Mouse (Mus musculus) kidney, embryonic 14.5 days (tissue): ENCODE measurements around the gene Efcc1. TPM values are rescaled to one million over a fixed set of nuclear protein-coding genes. Genes with fewer than 3 reads are reported as not detected.

Experiments
- ATAC-seq: fragments of 200-750 bp; cut with Nextera tagmentation; 2 replicates; pipeline ENCODE4 v1.8.0; 2017; ENCODE audit warnings: moderate number of reproducible peaks, mild to moderate bottlenecking, moderate TSS enrichment, moderate library complexity; ENCODE audit not compliant: low FRiP score, low TSS enrichment
- H3K27ac ChIP-seq: fragments of 300-500 bp; sonication (generic); 2 replicates; pipeline ENCODE4 v1.5.1; 2014; ENCODE audit warnings: low read depth, mild to moderate bottlenecking, low read length, moderate library complexity, mixed read lengths
- H3K27me3 ChIP-seq: fragments of 300-500 bp; sonication (generic); 2 replicates; pipeline ENCODE4 v1.6.1; 2014; ENCODE audit warnings: mild to moderate bottlenecking, low read length; ENCODE audit not compliant: control insufficient read depth, insufficient read depth
- H3K36me3 ChIP-seq: fragments of 300-500 bp; sonication (generic); 2 replicates; pipeline ENCODE4 v1.6.1; 2014; ENCODE audit warnings: low read length, mixed read lengths; ENCODE audit not compliant: control insufficient read depth, insufficient read depth
- H3K4me1 ChIP-seq: fragments of 300-500 bp; sonication (generic); 2 replicates; pipeline ENCODE4 v1.6.1; 2014; ENCODE audit warnings: low read length, mixed read lengths; ENCODE audit not compliant: control insufficient read depth, insufficient read depth
- H3K4me2 ChIP-seq: fragments of 300-500 bp; sonication (generic); replicated peaks from 2 replicates; pipeline ENCODE4 v1.6.1; 2014; ENCODE audit warnings: low read depth, mild to moderate bottlenecking, low read length
- H3K4me3 ChIP-seq: fragments of 300-500 bp; sonication (generic); 2 replicates; pipeline ENCODE4 v1.5.1; 2014; ENCODE audit warnings: mild to moderate bottlenecking, low read length
- H3K9ac ChIP-seq: fragments of 300-500 bp; sonication (generic); 2 replicates; pipeline ENCODE4 v1.6.1; 2014; ENCODE audit warnings: low read depth, mild to moderate bottlenecking, low read length, moderate library complexity
- H3K9me3 ChIP-seq: fragments of 300-500 bp; sonication (generic); 2 replicates; pipeline ENCODE4 v1.6.1; 2016; ENCODE audit warnings: low read length; ENCODE audit not compliant: control insufficient read depth
- WGBS: fragments of 180-500 bp; shearing (Covaris S2); extraction: QIAGEN DNeasy Blood & Tissue Kit; methylation state at CpG from one replicate; pipeline ENCODE4 v1.1.7; 2014; 5-methylcytosine and 5-hydroxymethylcytosine counted together
- polyA plus RNA-seq: library from polyadenylated mRNA; unstranded; fragments of >200 nt; fragmentation: Nextera tagmentation; extraction: Ambion mirVana; gene quantifications from 2 replicates; pipeline ENCODE4 v1.2.1, GENCODE M21; 2014

Efcc1 gene
- 1.5 and 1.8 TPM in 2 replicates for polyA plus RNA-seq

- peaks cover 20% of the 10 kb centered on the region; the same call in 1 of the 2 replicates for H3K4me1 ChIP-seq
- peak; percentile 76 for ATAC-seq
- peak within 1 kb of the TSS; percentile 51 for H3K4me3 ChIP-seq
- no peaks in the 10 kb centered on the region for H3K36me3 ChIP-seq
- H3K27me3 ChIP-seq = peaks cover 44% of the 10 kb centered on the region
- peak within 1 kb of the TSS; percentile 92 for H3K4me2 ChIP-seq
- no peaks in the 10 kb centered on the region for H3K9me3 ChIP-seq
- no peak within 1 kb of the TSS for H3K27ac ChIP-seq
- WGBS = under 1% methylated on average over 74 of the region's 90 CpGs
- peak within 1 kb of the TSS; percentile 55 for H3K9ac ChIP-seq
These were observed at the start of gene Efcc1 for GRCm38 (mm10) chr6:87730591-87731462. Gene Efcc1 (plus strand): TSS chr6:87730869.

GRCm38 (mm10) chr6:87695947-87696346 is 34.7 kb upstream of the Efcc1 start:
- Histone ChIP-seq H3K27me3 (no peaks in the 10 kb centered on the region), H3K4me3 (no peak overlapping the region), H3K4me1 (no peaks in the 10 kb centered on the region), H3K9ac (no peak overlapping the region), H3K27ac (no peak overlapping the region), H3K36me3 (no peaks in the 10 kb centered on the region), H3K4me2 (no peak overlapping the region), H3K9me3 (no peaks in the 10 kb centered on the region)
- ATAC-seq = no peak
- WGBS = 70% methylated on average over 3 of the region's 3 CpGs

GRCm38 (mm10) chr6:87696544-87696943 is 34.1 kb upstream of the Efcc1 start:
- no peak overlapping the region for H3K9ac ChIP-seq
- H3K4me3 ChIP-seq = no peak overlapping the region
- H3K4me1 ChIP-seq = no peaks in the 10 kb centered on the region
- WGBS = 93% methylated on average over 4 of the region's 4 CpGs
- no peaks in the 10 kb centered on the region for H3K27me3 ChIP-seq
- ATAC-seq = no peak
- no peak overlapping the region for H3K27ac ChIP-seq
- H3K36me3 ChIP-seq = no peaks in the 10 kb centered on the region
- H3K9me3 ChIP-seq = no peaks in the 10 kb centered on the region
- no peak overlapping the region for H3K4me2 ChIP-seq

- Histone ChIP-seq H3K9ac (no peak overlapping the region), H3K36me3 (no peaks in the 10 kb centered on the region), H3K9me3 (no peaks in the 10 kb centered on the region), H3K4me2 (no peak overlapping the region), H3K4me1 (no peaks in the 10 kb centered on the region), H3K4me3 (no peak overlapping the region), H3K27ac (no peak overlapping the region), H3K27me3 (no peaks in the 10 kb centered on the region)
- WGBS = 45% methylated on average over 3 of the region's 3 CpGs
- no peak for ATAC-seq
These were observed 24.4 kb upstream of the Efcc1 start for GRCm38 (mm10) chr6:87706246-87706645.

GRCm38 (mm10) chr6:87712311-87712710 is 18.4 kb upstream of the Efcc1 start:
- Histone ChIP-seq H3K36me3 (no peaks in the 10 kb centered on the region), H3K9me3 (no peaks in the 10 kb centered on the region), H3K4me2 (no peak overlapping the region), H3K9ac (no peak overlapping the region), H3K27me3 (no peaks in the 10 kb centered on the region), H3K4me1 (no peaks in the 10 kb centered on the region), H3K27ac (no peak overlapping the region), H3K4me3 (no peak overlapping the region)
- no peak for ATAC-seq
- WGBS = 86% methylated on average over 4 of the region's 4 CpGs

- Histone ChIP-seq H3K9me3 (no peaks in the 10 kb centered on the region), H3K4me3 (no peak overlapping the region), H3K4me2 (no peak overlapping the region), H3K27me3 (no peaks in the 10 kb centered on the region), H3K4me1 (no peaks in the 10 kb centered on the region), H3K9ac (no peak overlapping the region), H3K36me3 (no peaks in the 10 kb centered on the region), H3K27ac (no peak overlapping the region)
- 85% methylated on average over 4 of the region's 4 CpGs for WGBS
- no peak for ATAC-seq
These were observed 16.6 kb upstream of the Efcc1 start for GRCm38 (mm10) chr6:87714091-87714490.

GRCm38 (mm10) chr6:87722631-87723030 is 8.0 kb upstream of the Efcc1 start:
- no peak overlapping the region for H3K27ac ChIP-seq
- H3K9me3 ChIP-seq = no peaks in the 10 kb centered on the region
- H3K4me3 ChIP-seq = no peak overlapping the region
- peak overlapping the region; percentile 12; the same call in 1 of the 2 replicates for H3K4me2 ChIP-seq
- no peak overlapping the region for H3K9ac ChIP-seq
- H3K27me3 ChIP-seq = no peaks in the 10 kb centered on the region
- peaks cover 9% of the 10 kb centered on the region; the same call in 1 of the 2 replicates for H3K4me1 ChIP-seq
- H3K36me3 ChIP-seq = no peaks in the 10 kb centered on the region
- WGBS = 10% methylated on average over 13 of the region's 13 CpGs
- ATAC-seq = peak; percentile 89

- Histone ChIP-seq H3K27ac (no peak overlapping the region), H3K36me3 (no peaks in the 10 kb centered on the region), H3K9me3 (no peaks in the 10 kb centered on the region), H3K4me3 (no peak overlapping the region), H3K4me2 (no peak overlapping the region), H3K9ac (no peak overlapping the region), H3K27me3 (peaks cover 14% of the 10 kb centered on the region), H3K4me1 (peaks cover 11% of the 10 kb centered on the region; the same call in 1 of the 2 replicates)
- ATAC-seq = no peak
- WGBS = 84% methylated on average over 7 of the region's 7 CpGs
These were observed 5.3 kb upstream of the Efcc1 start for GRCm38 (mm10) chr6:87725267-87725912.

GRCm38 (mm10) chr6:87728102-87728501 is 2.6 kb upstream of the Efcc1 start:
- H3K27me3 ChIP-seq = peaks cover 38% of the 10 kb centered on the region
- peaks cover 15% of the 10 kb centered on the region for H3K4me1 ChIP-seq
- no peak for ATAC-seq
- H3K9ac ChIP-seq = no peak overlapping the region
- no peak overlapping the region for H3K4me3 ChIP-seq
- 68% methylated on average over 3 of the region's 3 CpGs for WGBS
- no peak overlapping the region for H3K4me2 ChIP-seq
- no peak overlapping the region for H3K27ac ChIP-seq
- no peaks in the 10 kb centered on the region for H3K9me3 ChIP-seq
- no peaks in the 10 kb centered on the region for H3K36me3 ChIP-seq
